Mouse (Mus musculus): ENCODE data around the gene Dram1. TPM values are rescaled to one million over a fixed set of nuclear protein-coding genes. Genes with fewer than 3 reads are reported as not detected.

Dram1 gene
- total RNA-seq, 1 experiment from 2014 or later = 4.2 TPM

DNA sequence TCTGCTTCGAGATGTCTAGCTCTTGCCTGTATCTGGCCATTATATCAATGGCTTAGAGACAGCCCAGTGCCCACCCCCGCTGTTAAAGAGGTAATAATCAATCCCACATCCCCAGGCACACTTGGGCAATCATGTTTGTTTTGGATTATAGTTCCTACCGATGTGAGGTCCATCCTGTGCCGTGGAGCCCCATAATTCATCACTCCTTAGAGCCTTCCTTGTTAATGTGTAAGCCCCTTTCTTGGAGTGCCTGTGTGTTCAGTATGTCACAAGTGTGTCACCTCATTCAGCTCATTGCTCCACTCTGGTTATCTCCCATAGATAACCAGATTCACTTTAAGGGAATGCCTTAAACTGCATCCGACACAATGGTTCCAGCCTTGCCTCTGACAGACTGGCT, 24.3 kb downstream of the Dram1 start:
- ATAC-seq (replicated peaks; ENCODE audit: low read depth, poor library complexity, severe bottlenecking) = no peak

DNA sequence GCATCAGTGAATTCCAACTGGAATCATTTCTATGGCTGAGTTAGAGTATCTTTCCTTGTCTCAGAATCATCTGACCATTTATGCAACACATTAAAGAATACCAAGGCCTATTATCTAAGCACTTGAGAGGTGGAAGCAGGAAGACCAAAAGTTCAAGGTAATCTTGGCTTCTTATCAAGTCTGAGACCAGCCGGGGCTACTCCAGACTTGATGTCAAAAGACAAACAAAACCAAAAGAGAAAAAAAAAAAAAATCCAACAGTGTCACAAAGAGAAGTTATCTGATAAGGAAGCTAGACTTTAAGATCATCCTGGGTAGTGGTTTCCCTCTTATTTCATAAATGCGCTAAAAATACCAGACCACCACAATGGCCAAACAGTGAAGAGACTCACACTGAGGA, 26.3 kb downstream of the Dram1 start:
- ATAC-seq (replicated peaks; ENCODE audit: low read depth, poor library complexity, severe bottlenecking) = peak; percentile 54

DNA sequence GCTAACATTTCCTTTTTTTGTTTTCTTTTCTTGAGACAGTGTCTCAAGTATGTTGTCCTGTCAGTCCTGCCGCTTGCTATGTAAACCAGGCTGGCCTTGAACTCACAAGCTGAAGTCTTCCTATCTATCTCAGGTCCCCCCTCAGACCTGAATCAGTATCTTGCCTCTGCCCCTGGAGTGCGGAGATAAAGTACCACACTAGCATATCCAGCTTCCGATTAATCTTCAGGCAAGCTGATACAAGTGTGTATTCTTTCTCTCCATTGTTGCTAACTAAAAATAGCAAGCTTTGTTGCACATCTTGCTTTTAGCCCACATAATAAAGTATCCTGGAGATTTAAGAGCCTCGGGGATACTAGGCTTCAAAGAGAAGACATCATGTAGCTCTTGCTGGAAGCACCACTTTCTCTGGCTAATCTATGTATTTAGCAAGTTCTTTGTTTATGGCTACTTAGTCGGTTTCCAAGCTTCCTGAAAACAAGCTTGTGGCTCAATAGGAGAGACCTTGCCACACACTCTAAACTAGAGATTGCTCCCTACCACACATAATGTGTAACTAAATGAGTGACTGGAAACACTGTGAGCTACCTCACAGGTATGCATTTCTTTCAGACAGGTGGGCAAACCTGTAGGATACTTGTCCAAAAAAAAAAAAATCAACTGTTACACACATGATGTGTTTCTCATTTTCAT, 27.3 kb downstream of the Dram1 start:
- peak; percentile 27; the same call in 1 of the 2 replicates for ATAC-seq (replicated peaks; ENCODE audit: low read depth, poor library complexity, severe bottlenecking)

DNA sequence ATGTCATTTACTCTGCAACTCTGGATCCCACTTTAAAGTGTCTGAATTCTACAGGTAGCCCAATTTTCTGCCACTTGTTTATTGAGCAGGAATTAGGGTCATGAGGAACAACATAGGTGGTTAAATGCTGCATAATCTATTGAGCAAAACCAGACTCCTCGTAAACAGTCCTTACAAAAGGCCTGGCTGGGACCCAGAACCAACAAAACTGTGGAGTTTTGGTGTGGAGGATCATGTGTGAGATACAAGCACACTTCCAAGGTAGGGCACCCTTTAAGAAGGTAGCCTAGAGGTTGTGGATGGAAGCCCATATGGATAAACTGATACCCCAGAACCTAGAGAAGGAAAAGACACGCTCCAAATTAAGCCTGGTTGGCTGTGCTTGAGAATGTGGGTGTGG, 28.2 kb downstream of the Dram1 start:
- no peak for ATAC-seq (replicated peaks; ENCODE audit: low read depth, poor library complexity, severe bottlenecking)

DNA sequence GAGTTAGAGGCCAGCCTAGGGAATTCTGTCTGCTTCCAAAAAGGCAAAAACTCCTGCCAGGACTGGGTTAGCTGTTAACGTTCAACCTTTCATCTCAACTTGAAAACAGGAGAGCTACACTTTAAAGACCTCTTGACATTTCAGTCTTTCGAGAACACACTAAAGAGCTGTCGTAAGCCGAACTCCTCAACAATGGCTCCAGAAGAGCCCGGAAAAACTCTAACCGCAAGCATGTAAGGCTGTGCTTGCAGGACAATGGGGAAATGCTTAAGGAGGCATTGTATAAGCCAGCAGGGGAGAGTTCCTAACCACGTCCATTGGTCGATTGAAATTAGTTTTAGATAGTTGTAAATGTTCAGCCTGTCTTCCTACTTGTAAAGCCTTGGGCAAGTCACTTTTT, 29.1 kb downstream of the Dram1 start:
- peak; percentile 50 for ATAC-seq (replicated peaks; ENCODE audit: low read depth, poor library complexity, severe bottlenecking)

DNA sequence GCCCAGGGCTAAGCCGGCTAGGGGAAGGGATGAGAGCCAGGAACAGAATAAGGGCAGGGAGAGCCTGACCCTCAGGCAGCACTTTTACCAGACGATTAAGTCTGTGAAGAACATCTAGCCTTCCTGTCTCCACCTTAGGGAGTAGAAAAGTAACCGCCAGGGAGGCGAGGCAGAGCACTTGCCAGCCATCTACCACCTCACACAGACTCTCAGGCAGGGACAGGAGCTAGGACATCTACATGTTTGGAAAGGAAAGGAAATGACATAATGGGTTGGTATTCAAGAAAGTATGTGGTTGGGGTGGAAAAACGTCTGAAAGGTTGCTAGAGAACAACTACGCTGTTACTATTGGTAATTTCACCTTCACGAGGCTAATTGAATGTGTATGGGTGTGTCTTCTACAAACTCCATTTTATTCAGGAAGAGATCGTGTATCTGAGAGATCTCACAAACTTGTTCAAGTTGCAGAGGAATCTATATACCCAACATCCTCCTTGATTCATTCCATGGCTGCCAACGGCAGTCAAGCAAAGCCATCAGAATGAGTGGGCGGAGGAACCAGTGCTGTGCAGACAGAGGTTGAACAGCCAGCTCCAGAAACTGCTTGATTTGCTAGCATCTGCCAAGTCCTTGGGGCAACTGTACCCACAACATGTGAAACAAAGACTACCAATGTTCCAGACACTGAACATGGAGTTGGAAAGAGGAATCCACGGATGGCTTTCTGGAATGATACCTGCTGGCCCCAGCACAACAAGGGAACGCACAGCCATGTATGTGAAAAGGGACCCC, 32.2 kb downstream of the Dram1 start:
- peak; percentile 12; the same call in 1 of the 2 replicates for ATAC-seq (replicated peaks; ENCODE audit: low read depth, poor library complexity, severe bottlenecking)

DNA sequence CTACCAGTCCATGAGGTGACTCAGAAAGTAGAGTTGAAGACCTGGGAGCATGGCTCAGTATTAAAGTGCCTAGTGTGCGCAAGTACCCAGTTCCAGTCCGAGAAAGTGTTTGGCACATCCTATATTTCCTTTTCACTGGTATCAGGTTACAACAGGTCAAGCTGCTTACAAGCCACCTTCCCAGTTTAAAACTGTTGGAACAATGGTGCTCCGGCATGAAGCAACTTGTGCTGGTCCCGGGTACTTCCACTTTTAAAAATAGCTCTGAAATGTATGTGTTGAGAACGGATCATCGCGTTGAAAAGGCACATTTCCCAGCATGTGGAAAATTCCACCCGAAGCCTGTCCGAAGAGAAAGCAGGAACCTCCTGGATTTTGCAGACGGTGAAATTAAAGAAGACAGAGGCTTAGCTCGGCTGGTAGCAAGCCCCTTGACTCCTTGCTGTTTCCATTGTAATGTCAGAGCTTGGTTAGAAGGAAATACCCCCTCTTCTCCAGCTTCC, 32.9 kb downstream of the Dram1 start:
- ATAC-seq (replicated peaks; ENCODE audit: low read depth, poor library complexity, severe bottlenecking) = 0 out of 2 replicates have a peak, but pooled peaks have one; percentile 28

DNA sequence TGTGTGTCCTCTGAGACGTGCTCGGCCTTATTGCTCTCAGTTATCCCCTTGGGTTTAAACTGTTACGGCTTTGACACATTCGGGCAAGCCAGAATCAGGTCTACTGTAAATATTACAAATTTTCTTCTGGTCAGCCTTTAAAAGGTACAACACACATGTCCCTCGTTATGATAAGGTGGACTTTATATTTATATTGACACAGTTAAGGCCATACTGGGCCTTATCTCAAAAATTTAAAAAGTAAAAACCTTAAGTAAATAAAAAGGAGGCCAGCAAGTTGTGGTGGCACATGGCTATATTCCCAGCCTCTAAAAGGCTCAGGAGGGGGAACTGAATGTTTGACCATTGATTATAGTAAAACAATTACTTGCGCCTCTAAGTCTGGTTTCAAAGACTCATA, 37.5 kb downstream of the Dram1 start:
- no peak for ATAC-seq (replicated peaks; ENCODE audit: low read depth, poor library complexity, severe bottlenecking)

DNA sequence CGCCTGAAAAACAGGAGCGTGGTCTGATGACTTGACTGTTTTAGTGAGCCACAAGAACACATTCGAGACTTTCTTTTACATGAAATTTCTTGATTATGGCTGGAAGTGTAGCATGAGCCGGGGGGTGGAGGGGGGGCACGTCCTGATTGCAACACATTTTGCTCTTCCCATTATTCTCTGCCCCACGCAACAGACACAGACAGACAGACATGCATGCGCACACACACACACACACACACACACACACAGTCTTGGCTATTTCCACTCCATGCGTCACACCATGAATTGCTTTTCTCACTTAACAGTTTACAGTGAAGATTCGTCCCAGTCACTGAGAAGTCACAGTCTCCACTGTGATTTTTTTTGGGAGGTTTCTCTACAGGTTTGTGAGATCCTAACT, 38.2 kb downstream of the Dram1 start:
- peak; percentile 57 for ATAC-seq (replicated peaks; ENCODE audit: low read depth, poor library complexity, severe bottlenecking)

DNA sequence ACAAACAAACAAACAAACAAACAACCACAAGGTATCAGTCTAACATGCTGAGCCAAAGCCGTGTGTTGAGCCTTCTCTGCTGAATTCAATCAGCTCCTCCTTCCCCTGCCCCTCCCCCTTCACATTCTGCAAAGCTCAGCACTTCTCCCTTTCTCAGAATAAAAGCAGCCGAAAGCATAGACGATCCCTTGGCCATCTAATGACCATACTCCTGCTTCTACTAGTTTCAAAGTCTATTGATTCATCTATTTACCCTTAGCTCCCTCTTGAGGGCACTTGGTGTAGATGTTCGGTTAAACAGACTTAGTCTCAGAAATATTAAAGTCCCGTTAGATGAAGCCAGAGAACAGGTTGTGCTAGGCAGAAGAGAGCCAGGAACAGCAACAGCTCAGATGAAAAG, 48.2 kb downstream of the Dram1 start:
- ATAC-seq (replicated peaks; ENCODE audit: low read depth, poor library complexity, severe bottlenecking) = peak; percentile 55

DNA sequence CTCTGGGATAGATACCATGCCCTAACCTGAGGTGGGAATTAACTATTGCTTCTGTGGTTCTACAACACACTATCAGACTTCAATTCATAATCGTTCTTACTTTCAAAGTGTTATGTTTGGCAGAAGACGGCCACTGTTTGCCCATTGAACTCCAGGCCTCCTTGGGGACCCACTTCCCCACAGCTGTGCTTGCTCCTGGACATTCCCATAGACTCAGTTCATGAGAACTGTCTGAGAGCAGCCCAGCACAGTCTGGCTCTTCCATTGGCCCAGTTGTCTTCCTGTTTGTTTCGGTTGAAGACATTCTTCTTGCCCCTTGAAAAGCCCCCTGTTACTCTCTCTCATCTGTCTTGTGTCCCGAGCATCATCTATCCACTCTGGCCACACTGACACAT, 50.8 kb downstream of the Dram1 start:
- ATAC-seq (replicated peaks; ENCODE audit: low read depth, poor library complexity, severe bottlenecking) = no peak

DNA sequence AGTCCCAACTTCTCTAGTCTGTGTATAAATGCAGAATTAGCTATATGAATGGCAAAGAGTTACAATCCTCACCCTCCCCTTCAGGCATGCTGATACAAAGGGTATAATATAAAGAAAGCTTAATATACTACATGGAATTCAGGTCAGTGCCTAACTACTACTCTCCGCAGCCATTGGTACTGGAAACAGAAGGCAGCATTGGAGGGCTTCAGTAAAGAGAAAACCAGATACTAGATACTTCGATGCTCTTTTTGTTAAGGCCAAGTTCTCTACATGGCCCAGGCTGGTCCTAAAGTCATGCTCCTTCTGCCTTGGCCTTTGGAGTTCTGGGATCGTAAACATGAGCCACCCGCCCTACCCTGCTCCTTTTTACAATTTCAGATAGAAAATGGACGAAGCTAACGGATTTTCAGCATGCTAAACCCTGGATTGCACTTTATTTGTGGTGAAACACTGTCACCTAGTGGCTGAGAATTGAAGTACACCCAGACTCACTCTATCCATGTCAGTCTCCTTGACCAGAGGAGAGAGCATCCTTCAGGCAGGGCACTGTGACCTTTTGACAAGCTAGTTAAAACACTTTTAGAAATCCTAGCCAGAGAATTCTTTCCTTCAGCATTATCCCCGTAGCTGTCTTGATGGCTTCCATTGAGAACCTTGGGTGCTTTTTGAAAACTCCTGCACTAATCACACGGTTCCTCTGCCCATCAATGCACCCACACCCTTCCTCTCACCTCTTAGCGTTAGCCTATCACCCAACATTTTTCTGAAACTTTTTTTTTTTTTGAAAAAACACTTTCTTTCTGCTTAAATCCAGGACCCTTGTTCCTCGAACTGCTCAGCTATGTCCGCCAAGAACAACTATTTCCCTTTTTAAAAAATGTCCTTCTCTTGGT, 51.5 kb downstream of the Dram1 start:
- ATAC-seq (replicated peaks; ENCODE audit: low read depth, poor library complexity, severe bottlenecking) = peak; percentile 91

DNA sequence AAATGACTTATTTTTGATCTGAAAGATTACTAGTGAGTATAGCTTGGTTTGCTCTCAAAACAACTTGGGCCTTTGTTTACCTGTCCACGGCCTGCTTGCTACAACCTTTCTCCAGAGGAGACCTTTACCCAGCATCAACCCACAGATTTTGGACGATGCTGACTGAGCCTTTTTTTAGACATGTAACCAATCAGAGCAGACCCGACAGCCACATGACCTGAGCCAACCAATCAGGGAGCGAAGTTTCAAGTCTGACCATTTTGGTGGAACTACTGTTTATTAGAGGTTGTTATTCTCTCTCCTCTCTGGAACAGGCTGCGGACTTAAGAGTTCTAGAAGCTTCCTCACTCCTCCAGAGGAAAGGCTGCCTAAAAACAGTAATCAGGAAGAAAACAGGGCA, 57.1 kb downstream of the Dram1 start:
- ATAC-seq (replicated peaks; ENCODE audit: low read depth, poor library complexity, severe bottlenecking) = no peak

DNA sequence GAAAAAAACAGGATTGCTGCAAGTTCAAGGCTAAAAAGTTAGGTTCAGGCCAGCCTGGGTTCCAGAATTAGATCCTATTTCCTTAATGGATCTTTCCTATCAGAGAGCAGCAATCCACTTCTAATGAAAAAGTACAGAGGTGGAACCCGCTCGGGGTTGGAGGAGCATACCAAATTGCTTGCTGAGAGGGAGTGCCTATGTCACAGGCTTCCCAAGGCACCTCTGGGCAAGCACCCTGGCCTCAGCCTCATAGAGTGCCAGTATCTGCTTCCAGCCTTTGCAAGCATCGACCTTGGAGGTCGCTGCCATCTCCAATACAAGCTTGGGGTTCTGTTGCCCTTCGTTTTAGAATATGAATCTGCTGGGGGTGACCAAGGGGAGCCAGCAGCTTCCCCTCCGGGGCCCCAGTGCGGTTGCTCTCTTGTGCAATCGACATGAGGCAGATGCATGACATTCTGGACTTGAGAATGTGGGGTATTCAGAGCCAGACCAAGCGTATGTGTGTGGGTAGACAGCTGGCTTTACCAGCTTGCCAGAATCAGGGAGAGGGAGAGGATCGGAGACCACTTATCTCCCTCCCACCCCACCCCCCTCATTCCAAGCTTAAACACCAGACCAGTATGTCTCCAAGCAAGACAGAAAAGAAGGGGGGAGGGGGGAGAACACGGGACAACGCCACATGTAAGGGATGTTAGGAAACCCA, 58.0 kb downstream of the Dram1 start:
- peak; percentile 96 for ATAC-seq (replicated peaks; ENCODE audit: low read depth, poor library complexity, severe bottlenecking)

DNA sequence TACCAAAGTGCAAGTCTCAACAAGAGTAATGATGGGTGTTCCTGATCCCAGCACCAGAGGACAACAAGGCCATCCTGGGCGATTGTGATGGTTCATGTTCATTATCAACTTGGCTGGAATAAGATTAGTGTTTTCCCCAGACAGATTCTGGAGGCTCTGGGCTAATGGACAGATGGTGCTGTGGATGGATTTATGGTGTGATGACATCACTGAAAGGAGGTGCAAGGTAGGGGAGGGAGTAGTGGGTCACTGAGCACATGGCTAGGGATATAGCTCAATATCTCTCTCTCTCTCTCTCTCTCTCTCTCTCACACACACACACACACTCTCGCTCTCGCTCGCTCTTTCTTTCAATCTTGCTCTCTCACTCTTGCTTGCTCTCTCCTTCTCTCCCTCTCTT, 60.7 kb downstream of the Dram1 start:
- ATAC-seq (replicated peaks; ENCODE audit: low read depth, poor library complexity, severe bottlenecking) = no peak

DNA sequence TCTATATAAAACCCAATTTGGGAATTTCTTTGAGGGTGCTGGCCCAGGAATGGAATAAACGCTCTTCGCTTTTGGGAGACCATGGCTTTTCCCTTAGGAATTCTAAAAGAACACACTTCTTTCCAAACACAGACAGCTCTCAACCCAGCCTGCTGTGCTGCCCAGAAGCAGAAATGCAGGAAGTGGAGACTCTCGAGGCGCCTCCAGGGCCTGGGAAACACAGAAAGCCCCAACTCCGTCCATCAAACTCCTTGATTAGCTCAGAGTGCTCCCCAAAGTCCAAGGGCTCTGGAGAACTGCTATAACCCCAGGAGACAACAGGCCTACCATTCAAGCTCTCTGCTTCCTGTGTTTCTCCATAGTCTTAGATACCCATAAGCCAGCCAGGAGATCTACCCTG, 61.7 kb downstream of the Dram1 start:
- no peak for ATAC-seq (replicated peaks; ENCODE audit: low read depth, poor library complexity, severe bottlenecking)

DNA sequence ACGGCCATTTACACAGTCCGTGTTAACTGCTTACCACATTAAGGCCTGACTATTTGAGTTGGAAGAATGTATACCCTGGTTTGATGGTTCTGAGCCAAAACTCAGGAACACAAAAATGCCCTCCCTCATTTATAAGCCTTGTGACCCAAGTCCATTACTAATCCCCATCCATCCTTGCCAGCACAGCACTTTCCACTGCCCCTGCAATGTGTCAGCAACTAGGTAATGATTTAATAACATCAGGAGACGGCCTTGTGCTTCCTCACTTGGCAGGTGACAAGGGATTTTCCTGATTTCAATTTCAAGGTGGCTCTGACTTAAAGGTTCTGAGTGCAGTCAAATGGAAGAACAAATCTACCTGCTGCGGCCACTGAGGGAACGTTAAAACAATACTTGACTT, 64.0 kb downstream of the Dram1 start:
- no peak for ATAC-seq (replicated peaks; ENCODE audit: low read depth, poor library complexity, severe bottlenecking)

DNA sequence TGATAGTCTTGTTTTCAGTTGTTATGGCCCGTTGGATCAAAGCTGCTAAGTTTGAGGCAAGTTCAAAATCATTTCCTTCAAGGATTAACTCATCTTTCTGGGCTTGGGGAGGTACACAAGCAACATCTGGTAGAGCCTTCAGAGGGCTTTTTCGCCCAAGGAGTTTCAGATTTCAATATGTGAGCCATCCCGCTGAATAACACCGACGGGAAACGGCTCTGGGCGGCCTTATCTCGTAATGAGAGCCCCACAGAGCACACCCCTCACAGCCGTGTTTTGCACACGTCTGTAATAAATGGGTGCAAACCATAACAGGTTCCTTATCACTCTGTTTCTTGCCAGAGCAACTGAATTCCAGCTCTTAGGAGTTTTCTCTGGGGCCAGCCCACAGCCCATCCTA, 69.0 kb downstream of the Dram1 start:
- no peak for ATAC-seq (replicated peaks; ENCODE audit: low read depth, poor library complexity, severe bottlenecking)

DNA sequence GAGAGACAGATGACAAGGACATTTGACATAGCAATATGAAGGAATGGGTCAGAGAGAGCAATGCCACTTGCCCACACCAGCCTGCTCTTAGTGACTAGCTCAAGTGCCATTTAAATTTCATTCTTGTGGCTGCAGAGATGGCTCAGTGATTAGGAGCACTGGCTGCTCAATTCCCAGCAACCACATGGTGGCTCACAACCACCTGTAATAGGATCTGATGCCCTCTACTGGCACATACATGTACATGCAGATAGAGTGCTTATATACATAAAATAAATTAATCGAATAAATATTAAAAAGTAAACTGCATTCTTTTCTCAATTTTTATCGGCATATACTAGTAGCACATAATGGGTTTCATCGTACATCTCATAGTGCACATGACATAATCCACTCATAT, 72.6 kb downstream of the Dram1 start:
- ATAC-seq (replicated peaks; ENCODE audit: low read depth, poor library complexity, severe bottlenecking) = 0 out of 2 replicates have a peak, but pooled peaks have one; percentile 43

DNA sequence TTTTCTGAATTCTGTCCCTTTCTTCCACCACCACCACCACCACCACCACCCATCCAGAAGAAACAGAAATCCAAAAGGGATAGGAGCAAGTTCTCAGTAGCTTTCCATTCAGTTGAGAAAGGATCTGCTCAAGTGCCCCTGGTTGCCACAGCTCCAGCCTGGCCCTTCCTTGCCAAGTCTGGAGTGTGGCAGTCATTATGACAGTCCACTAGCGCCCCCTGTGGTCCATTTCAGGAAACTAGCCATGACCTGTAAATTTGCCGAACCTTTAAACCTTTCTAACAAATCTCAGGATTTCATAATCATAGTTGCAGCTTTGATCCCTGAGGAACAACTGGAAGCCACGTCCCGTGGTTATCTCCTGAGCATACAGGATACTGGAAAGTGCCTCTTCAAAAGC, 74.6 kb downstream of the Dram1 start:
- ATAC-seq (replicated peaks; ENCODE audit: low read depth, poor library complexity, severe bottlenecking) = peak; percentile 94
